Mouse (Mus musculus): ENCODE results near the gene Map4k2. TPM values are rescaled to one million over a fixed set of nuclear protein-coding genes. Genes with fewer than 3 reads are reported as not detected.

Gene Map4k2
- total and polyA plus RNA-seq, 3 experiments: 55.5 to 119 (median 95.2) TPM

GRCm38 (mm10) chr19:6372433-6372832, 31.5 kb downstream of the Map4k2 start:
- dilution Hi-C loops (cut with MboI; ENCODE audit: extremely low pct_ligation_motif_present, extremely low pct_unique_long_range_greater_than_20kb, low sequenced_read_pairs): no loop called here
- H3K4me1 ChIP-seq (ENCODE audit: control insufficient read depth in 1 of 2, insufficient read depth in 2 of 2): peaks cover 4 to 71% of the 10 kb centered on the region in 2 experiments; a peak in 3 of 4 replicates
- 0 out of 2 replicates have a peak, but pooled peaks have one; percentile 0 for TF ChIP-seq POLR2A (IDR thresholded peaks at IDR 0.05; ENCODE audit: low read depth, low read length)
- TF ChIP-seq E2F4 (IDR thresholded peaks at IDR 0.05; ENCODE audit: insufficient replicate concordance, low read depth, low read length): no peak

GRCm38 (mm10) chr19:6373539-6374400, 32.8 kb downstream of the Map4k2 start:
- Histone ChIP-seq H3K4me2 (ENCODE audit: insufficient read depth, low read depth, poor library complexity, severe bottlenecking) (no peak overlapping the region), H3K36me3 (replicated peaks in 1 of 2; ENCODE audit: control insufficient read depth in 1 of 2, insufficient read depth in 1 of 2, low read length in 1 of 2) (peaks cover 90 to 98% of the 10 kb centered on the region in 2 experiments), H3K79me2 (replicated peaks; ENCODE audit: control insufficient read depth, extremely low read depth, insufficient read depth, poor library complexity, severe bottlenecking) (peaks cover 26% of the 10 kb centered on the region), H3K4me1 (ENCODE audit: control insufficient read depth in 1 of 2, insufficient read depth in 2 of 2) (peaks cover 4 to 70% of the 10 kb centered on the region in 2 experiments; a peak in 3 of 4 replicates), H3K9ac (ENCODE audit: insufficient read depth, low read depth) (no peak overlapping the region), H3K27ac (ENCODE audit: insufficient read depth, low read depth) (0 out of 2 replicates have a peak overlapping the region, but pooled peaks have one; percentile 25), H3K4me3 (replicated peaks in 1 of 3; ENCODE audit: low read depth in 2 of 3, low read length in 2 of 3, poor library complexity in 1 of 3) (no peak overlapping the region), H3K27me3 (replicated peaks) (no peaks in the 10 kb centered on the region), H3K9me3 (replicated peaks; ENCODE audit: low read length) (no peaks in the 10 kb centered on the region)
- in situ Hi-C loops (cut with MboI; ENCODE audit: low pct_ligation_motif_present, low pct_unique_long_range_greater_than_20kb, low sequenced_read_pairs) (no loop called here), dilution Hi-C loops (cut with MboI; ENCODE audit: extremely low pct_ligation_motif_present, extremely low pct_unique_long_range_greater_than_20kb, low sequenced_read_pairs) (no loop called here)
- peak; percentile 70 for DNase-seq (ENCODE audit: extremely low read depth)
- TF ChIP-seq CTCF (conservative IDR thresholded peaks at IDR 0.05 in 1 of 2, IDR thresholded peaks at IDR 0.05 in 1 of 2; ENCODE audit: low read depth in 2 of 2, low read length in 2 of 2) (peak; percentile 59 to 63; a peak in 3 of 4 replicates), MAZ (IDR thresholded peaks at IDR 0.05; ENCODE audit: low read depth, low read length) (no peak)

More at GRCm38 (mm10) chr19:6372433-6372832, 31.5 kb downstream of the Map4k2 start:
- Histone ChIP-seq H3K27ac (ENCODE audit: insufficient read depth, low read depth) (no peak overlapping the region), H3K9ac (ENCODE audit: insufficient read depth, low read depth) (no peak overlapping the region), H3K4me3 (replicated peaks in 1 of 3; ENCODE audit: low read depth in 2 of 3, low read length in 2 of 3, poor library complexity in 1 of 3) (no peak overlapping the region), H3K9me3 (replicated peaks; ENCODE audit: low read length) (no peaks in the 10 kb centered on the region), H3K36me3 (replicated peaks in 1 of 2; ENCODE audit: control insufficient read depth in 1 of 2, insufficient read depth in 1 of 2, low read length in 1 of 2) (peaks cover 89 to 98% of the 10 kb centered on the region in 2 experiments), H3K4me2 (ENCODE audit: insufficient read depth, low read depth, poor library complexity, severe bottlenecking) (no peak overlapping the region), H3K27me3 (replicated peaks) (no peaks in the 10 kb centered on the region), H3K79me2 (replicated peaks; ENCODE audit: control insufficient read depth, extremely low read depth, insufficient read depth, poor library complexity, severe bottlenecking) (peaks cover 39% of the 10 kb centered on the region)
- no peak for DNase-seq (ENCODE audit: extremely low read depth)
- in situ Hi-C loops (cut with MboI; ENCODE audit: low pct_ligation_motif_present, low pct_unique_long_range_greater_than_20kb, low sequenced_read_pairs): no loop called here

DNA sequence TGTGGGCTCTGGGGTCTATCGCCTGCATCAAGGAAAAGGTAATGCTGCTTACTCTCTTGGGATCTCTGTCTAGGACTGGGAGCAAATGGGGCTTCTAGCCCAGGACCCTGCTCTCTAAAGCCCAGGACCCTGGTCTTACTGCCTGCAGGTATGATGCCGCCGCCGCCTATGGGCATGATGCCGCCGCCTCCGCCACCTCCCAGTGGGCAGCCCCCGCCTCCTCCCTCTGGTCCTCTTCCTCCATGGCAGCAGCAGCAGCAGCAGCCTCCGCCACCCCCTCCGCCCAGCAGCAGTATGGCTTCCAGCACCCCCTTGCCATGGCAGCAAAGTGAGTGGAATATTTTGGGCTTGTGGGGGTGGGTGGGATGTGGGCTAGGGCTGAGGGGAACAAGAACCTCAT, 33.6 kb downstream of the Map4k2 start:
- Histone ChIP-seq H3K4me1 (ENCODE audit: control insufficient read depth in 1 of 2, insufficient read depth in 2 of 2) (peaks cover 4 to 63% of the 10 kb centered on the region in 2 experiments; a peak in 3 of 4 replicates), H3K27ac (ENCODE audit: insufficient read depth, low read depth) (no peak overlapping the region), H3K36me3 (replicated peaks in 1 of 2; ENCODE audit: control insufficient read depth in 1 of 2, insufficient read depth in 1 of 2, low read length in 1 of 2) (peaks cover 90 to 98% of the 10 kb centered on the region in 2 experiments), H3K4me3 (replicated peaks in 1 of 3; ENCODE audit: low read depth in 2 of 3, low read length in 2 of 3, poor library complexity in 1 of 3) (no peak overlapping the region), H3K79me2 (replicated peaks; ENCODE audit: control insufficient read depth, extremely low read depth, insufficient read depth, poor library complexity, severe bottlenecking) (peaks cover 19% of the 10 kb centered on the region), H3K9me3 (replicated peaks; ENCODE audit: low read length) (no peaks in the 10 kb centered on the region), H3K27me3 (replicated peaks) (no peaks in the 10 kb centered on the region), H3K9ac (ENCODE audit: insufficient read depth, low read depth) (no peak overlapping the region), H3K4me2 (ENCODE audit: insufficient read depth, low read depth, poor library complexity, severe bottlenecking) (no peak overlapping the region)
- dilution Hi-C loops (cut with MboI; ENCODE audit: extremely low pct_ligation_motif_present, extremely low pct_unique_long_range_greater_than_20kb, low sequenced_read_pairs) (no loop called here), in situ Hi-C loops (cut with MboI; ENCODE audit: low pct_ligation_motif_present, low pct_unique_long_range_greater_than_20kb, low sequenced_read_pairs) (no loop called here)
- DNase-seq (ENCODE audit: extremely low read depth): no peak
- no peak for TF ChIP-seq GABPA (IDR thresholded peaks at IDR 0.05; ENCODE audit: insufficient replicate concordance, low read depth, low read length)
- no peak for TF ChIP-seq BHLHE40 (IDR thresholded peaks at IDR 0.05; ENCODE audit: low read depth, low read length)
- TF ChIP-seq ZNF384 (IDR thresholded peaks at IDR 0.05; ENCODE audit: low read depth, low read length): no peak
- no peak for TF ChIP-seq NRF1 (IDR thresholded peaks at IDR 0.05; ENCODE audit: low read depth, low read length)
- no peak for TF ChIP-seq ZMIZ1 (IDR thresholded peaks at IDR 0.05; ENCODE audit: low read depth, low read length)
- no peak for TF ChIP-seq CHD2 (IDR thresholded peaks at IDR 0.05; ENCODE audit: low read length)
- no peak for TF ChIP-seq MAFK (IDR thresholded peaks at IDR 0.05; ENCODE audit: insufficient replicate concordance, low read length)
- TF ChIP-seq IRF4 (IDR thresholded peaks at IDR 0.05; ENCODE audit: low read depth, low read length): no peak
- no peak for TF ChIP-seq HCFC1 (IDR thresholded peaks at IDR 0.05; ENCODE audit: low read depth, low read length)
